Mouse (Mus musculus) forebrain, embryonic 15.5 days (tissue): ENCODE measurements at regions not wholly inside any gene's neighbourhood (a gene's known extent, or its start where the extent isn't known, plus 50 kb on each side); places are given as distances from the start of the nearest gene placed in this dataset.

ENCODE experiments used
- ATAC-seq: fragments of 200-750 bp; cut with Nextera tagmentation; replicated peaks from 2 replicates; pipeline ENCODE4 v1.8.0; 2017; ENCODE audit warnings: mild to moderate bottlenecking, moderate TSS enrichment, moderate library complexity
- H3K27ac ChIP-seq: fragments of 300-500 bp; sonication (generic); replicated peaks from 2 replicates; pipeline ENCODE4 v1.5.1; 2015; ENCODE audit warnings: mild to moderate bottlenecking, inconsistent platforms
- H3K27me3 ChIP-seq: fragments of 300-500 bp; sonication (generic); 2 replicates; pipeline ENCODE4 v1.6.1; 2015; ENCODE audit warnings: inconsistent platforms
- H3K36me3 ChIP-seq: fragments of 300-500 bp; sonication (generic); 2 replicates; pipeline ENCODE4 v1.6.1; 2015; ENCODE audit warnings: mild to moderate bottlenecking, inconsistent platforms
- H3K4me1 ChIP-seq: fragments of 300-500 bp; sonication (generic); 2 replicates; pipeline ENCODE4 v1.6.1; 2015; ENCODE audit warnings: inconsistent platforms
- H3K4me2 ChIP-seq: fragments of 300-500 bp; sonication (generic); replicated peaks from 2 replicates; pipeline ENCODE4 v1.6.1; 2015; ENCODE audit warnings: mild to moderate bottlenecking, inconsistent platforms
- H3K4me3 ChIP-seq: fragments of 300-500 bp; sonication (generic); 2 replicates; pipeline ENCODE4 v1.5.1; 2015; ENCODE audit warnings: mild to moderate bottlenecking, inconsistent platforms
- H3K9ac ChIP-seq: fragments of 300-500 bp; sonication (generic); replicated peaks from 2 replicates; pipeline ENCODE4 v1.6.1; 2015; ENCODE audit warnings: mild to moderate bottlenecking, inconsistent platforms
- H3K9me3 ChIP-seq: fragments of 300-500 bp; sonication (generic); 2 replicates; pipeline ENCODE4 v1.6.1; 2016; ENCODE audit warnings: inconsistent platforms
- WGBS: fragments of 180-500 bp; shearing (Covaris S2); methylation state at CpG from one replicate; pipeline ENCODE4 v1.1.7; 2015; ENCODE audit warnings: mixed read lengths; 5-methylcytosine and 5-hydroxymethylcytosine counted together

GRCm38 (mm10) chr4:142292334-142292733 lies 53.1 kb upstream of the Kazn start:
- Histone ChIP-seq H3K9me3 (no peaks in the 10 kb centered on the region), H3K9ac (no peak overlapping the region), H3K27ac (peak overlapping the region; percentile 31; the same call in 1 of the 2 replicates), H3K36me3 (no peaks in the 10 kb centered on the region), H3K4me1 (peaks cover 30% of the 10 kb centered on the region), H3K4me3 (no peak overlapping the region), H3K27me3 (no peaks in the 10 kb centered on the region), H3K4me2 (no peak overlapping the region; the same call in 1 of the 2 replicates)
- peak; percentile 89 for ATAC-seq
- 22% methylated on average over 9 of the region's 9 CpGs for WGBS

- Histone ChIP-seq H3K27me3 (no peaks in the 10 kb centered on the region), H3K27ac (no peak overlapping the region), H3K36me3 (no peaks in the 10 kb centered on the region), H3K9me3 (no peaks in the 10 kb centered on the region), H3K4me3 (no peak overlapping the region), H3K9ac (no peak overlapping the region), H3K4me2 (no peak overlapping the region), H3K4me1 (peaks cover 24% of the 10 kb centered on the region)
- ATAC-seq, result no peak
- WGBS, result 75% methylated on average over 3 of the region's 3 CpGs
These were observed 52.2 kb upstream of the Kazn start for GRCm38 (mm10) chr4:142291366-142291765.
